Mouse (Mus musculus) C2C12 (cell line): ENCODE measurements around the gene Zgpat. TPM values are rescaled to one million over a fixed set of nuclear protein-coding genes. Genes with fewer than 3 reads are reported as not detected.

Experiments used
- H3K27me3 ChIP-seq: one replicate; pipeline ENCODE4 v1.6.1; 2011; ENCODE audit not compliant: control insufficient read depth, insufficient read depth, insufficient read length
- H3K36me3 ChIP-seq: one replicate; pipeline ENCODE4 v1.6.1; 2011; ENCODE audit not compliant: control insufficient read depth, insufficient read depth
- H3K4me3 ChIP-seq: one replicate; pipeline ENCODE4 v1.5.1; 2011; ENCODE audit warnings: mild to moderate bottlenecking, control low read depth; ENCODE audit not compliant: poor library complexity, insufficient read depth, severe bottlenecking
- H3K79me2 ChIP-seq: one replicate; pipeline ENCODE4 v1.6.1; 2011; ENCODE audit not compliant: control insufficient read depth, insufficient read depth
- H3K79me3 ChIP-seq: one replicate; pipeline ENCODE4 v1.6.1; 2011; ENCODE audit warnings: low read depth, control low read depth
- H3ac ChIP-seq: one replicate; pipeline ENCODE3; 2011; ENCODE audit warnings: low read depth; ENCODE audit not compliant: control insufficient read depth, insufficient read length
- CEBPB ChIP-seq: IDR thresholded peaks from one replicate; pipeline ENCODE4 v1.6.1; 2011; ENCODE audit warnings: low read depth, mild to moderate bottlenecking, control low read depth, moderate library complexity
- CTCF ChIP-seq: IDR thresholded peaks from one replicate; pipeline ENCODE4 v1.5.1; 2011; ENCODE audit not compliant: control insufficient read depth, insufficient read depth, insufficient read length
- FOSL1 ChIP-seq: IDR thresholded peaks from one replicate; pipeline ENCODE4 v1.8.0; 2011; ENCODE audit warnings: mild to moderate bottlenecking, low read length; ENCODE audit not compliant: poor library complexity, insufficient read depth, severe bottlenecking
- MAX ChIP-seq: IDR thresholded peaks from one replicate; pipeline ENCODE4 v1.6.1; 2011; ENCODE audit warnings: mild to moderate bottlenecking, control low read depth
- MYOD1 ChIP-seq: IDR thresholded peaks from one replicate; pipeline ENCODE4 v1.6.1; 2011; ENCODE audit warnings: low read depth; ENCODE audit not compliant: control insufficient read depth, insufficient read length
- MYOG ChIP-seq: IDR thresholded peaks from one replicate; pipeline ENCODE4 v1.6.1; 2011; ENCODE audit not compliant: control insufficient read depth, insufficient read length; ENCODE audit errors: extremely low read depth
- USF1 ChIP-seq: IDR thresholded peaks from one replicate; pipeline ENCODE4 v1.6.1; 2011; ENCODE audit warnings: low read depth, mild to moderate bottlenecking, control low read depth, moderate library complexity
- polyA plus RNA-seq: library from polyadenylated mRNA; unstranded; fragments of >200 nt; fragmentation: generic; extraction: Trizol; gene quantifications from one replicate; pipeline ENCODE4 v1.2.1, GENCODE M21; 2012; ENCODE audit warnings: missing spikeins

Gene Zgpat
- polyA plus RNA-seq, 1 experiment, result 16.5 TPM

GRCm38 (mm10) chr2:181415945-181416344, 51.2 kb downstream of the Zgpat start:
- Histone ChIP-seq H3ac (no peak overlapping the region), H3K79me2 (no peaks in the 10 kb centered on the region), H3K36me3 (no peaks in the 10 kb centered on the region), H3K27me3 (no peaks in the 10 kb centered on the region), H3K4me3 (no peak overlapping the region), H3K79me3 (no peaks in the 10 kb centered on the region)
- TF ChIP-seq MAX (no peak), MYOD1 (no peak), MYOG (no peak), USF1 (no peak), CTCF (no peak)

- Histone ChIP-seq H3K36me3 (no peaks in the 10 kb centered on the region), H3K4me3 (no peak overlapping the region), H3K79me2 (no peaks in the 10 kb centered on the region), H3K27me3 (no peaks in the 10 kb centered on the region), H3ac (no peak overlapping the region), H3K79me3 (no peaks in the 10 kb centered on the region)
- no peak for TF ChIP-seq MYOD1
- no peak for TF ChIP-seq MAX
- TF ChIP-seq MYOG, result no peak
- no peak for TF ChIP-seq CTCF
- TF ChIP-seq CEBPB, result no peak
- TF ChIP-seq USF1, result no peak
- TF ChIP-seq FOSL1, result no peak
Measured at GRCm38 (mm10) chr2:181419359-181419758, 54.6 kb downstream of the Zgpat start.

GRCm38 (mm10) chr2:181420426-181420825, 55.7 kb downstream of the Zgpat start:
- no peak for TF ChIP-seq FOSL1
- no peak for TF ChIP-seq USF1
- TF ChIP-seq MAX, result no peak
- TF ChIP-seq CEBPB, result no peak
- no peak for TF ChIP-seq CTCF
- TF ChIP-seq MYOG, result no peak
- no peak for TF ChIP-seq MYOD1
- Histone ChIP-seq H3K36me3 (no peaks in the 10 kb centered on the region), H3K79me2 (no peaks in the 10 kb centered on the region), H3ac (no peak overlapping the region), H3K4me3 (no peak overlapping the region), H3K79me3 (no peaks in the 10 kb centered on the region), H3K27me3 (no peaks in the 10 kb centered on the region)

- Histone ChIP-seq H3K79me2 (no peaks in the 10 kb centered on the region), H3K27me3 (no peaks in the 10 kb centered on the region), H3ac (no peak overlapping the region), H3K36me3 (no peaks in the 10 kb centered on the region), H3K4me3 (no peak overlapping the region), H3K79me3 (no peaks in the 10 kb centered on the region)
- TF ChIP-seq CTCF, result no peak
- no peak for TF ChIP-seq CEBPB
- no peak for TF ChIP-seq USF1
- TF ChIP-seq MYOG, result no peak
- TF ChIP-seq MYOD1, result no peak
- no peak for TF ChIP-seq FOSL1
- no peak for TF ChIP-seq MAX
Measured at GRCm38 (mm10) chr2:181420903-181421638, 56.3 kb downstream of the Zgpat start.

- TF ChIP-seq FOSL1 (no peak), MYOD1 (no peak), MYOG (no peak), CTCF (no peak), USF1 (no peak), CEBPB (no peak), MAX (no peak)
- Histone ChIP-seq H3K4me3 (no peak overlapping the region), H3K36me3 (no peaks in the 10 kb centered on the region)
Measured at GRCm38 (mm10) chr2:181423834-181424233, 59.1 kb downstream of the Zgpat start.

More at GRCm38 (mm10) chr2:181423834-181424233, 59.1 kb downstream of the Zgpat start:
- Histone ChIP-seq H3K79me2 (no peaks in the 10 kb centered on the region), H3K79me3 (no peaks in the 10 kb centered on the region), H3K27me3 (no peaks in the 10 kb centered on the region), H3ac (no peak overlapping the region)

Other genes starting within 250 kb of the Zgpat start
- not detected for gene Kcnq2, start 229.6 kb upstream of the Zgpat start, polyA plus RNA-seq
- 0.02 TPM for gene Eef1a2, start 207.9 kb upstream of the Zgpat start, polyA plus RNA-seq
- 43.4 TPM for gene Ppdpf, start 177.7 kb upstream of the Zgpat start, polyA plus RNA-seq
- gene Ptk6, start 162.1 kb upstream of the Zgpat start, polyA plus RNA-seq, result not detected
- gene Srms, start 151.7 kb upstream of the Zgpat start, polyA plus RNA-seq, result not detected
- not detected for gene Fndc11, start 144.9 kb upstream of the Zgpat start, polyA plus RNA-seq
- gene Helz2, start 122.9 kb upstream of the Zgpat start, polyA plus RNA-seq, result 2.2 TPM
- gene Gmeb2, start 76.9 kb upstream of the Zgpat start, polyA plus RNA-seq, result 10.5 TPM
- 0.02 TPM for gene Stmn3, start 50.4 kb upstream of the Zgpat start, polyA plus RNA-seq
- gene Rtel1, start 45.2 kb upstream of the Zgpat start, polyA plus RNA-seq, result 45.8 TPM
- 45.9 TPM for gene Arfrp1, start 476 bp downstream of the Zgpat start, polyA plus RNA-seq
- 7.3 TPM for gene Lime1, start 15.2 kb downstream of the Zgpat start, polyA plus RNA-seq
- 0.68 TPM for gene Zbtb46, start 94.5 kb downstream of the Zgpat start, polyA plus RNA-seq
- gene Abhd16b, start 128.3 kb downstream of the Zgpat start, polyA plus RNA-seq, result not detected
- 79.2 TPM for gene Tpd52l2, start 132.2 kb downstream of the Zgpat start, polyA plus RNA-seq
- gene Dnajc5, start 155.6 kb downstream of the Zgpat start, polyA plus RNA-seq, result 34.3 TPM
- 20.6 TPM for gene Uckl1, start 220.0 kb downstream of the Zgpat start, polyA plus RNA-seq
- gene Prpf6, start 226.9 kb downstream of the Zgpat start, polyA plus RNA-seq, result 41.4 TPM
- gene Zfp512b, start 227.9 kb downstream of the Zgpat start, polyA plus RNA-seq, result 9.8 TPM
- gene Samd10, start 234.3 kb downstream of the Zgpat start, polyA plus RNA-seq, result 1.1 TPM